Mouse (Mus musculus) neural tube, embryonic 12.5 days (tissue): ENCODE results near the gene Sppl2b. TPM values are rescaled to one million over a fixed set of nuclear protein-coding genes. Genes with fewer than 3 reads are reported as not detected.
A peak's percentile ranks its signal among the peaks of the same experiment; 100 is the strongest.

Experiments used
- ATAC-seq: fragments of 200-750 bp; cut with Nextera tagmentation; 2 replicates; pipeline ENCODE4 v1.8.0; 2017; ENCODE audit warnings: low read depth, mild to moderate bottlenecking, moderate TSS enrichment, moderate library complexity; ENCODE audit not compliant: low FRiP score
- H3K27ac ChIP-seq: fragments of 300-500 bp; sonication (generic); 2 replicates; pipeline ENCODE4 v1.5.1; 2016
- H3K27me3 ChIP-seq: fragments of 300-500 bp; sonication (generic); replicated peaks from 2 replicates; pipeline ENCODE4 v1.6.1; 2016; ENCODE audit warnings: mild to moderate bottlenecking
- H3K36me3 ChIP-seq: fragments of 300-500 bp; sonication (generic); 2 replicates; pipeline ENCODE4 v1.6.1; 2016; ENCODE audit warnings: mild to moderate bottlenecking
- H3K4me1 ChIP-seq: fragments of 300-500 bp; sonication (generic); 2 replicates; pipeline ENCODE4 v1.6.1; 2016
- H3K4me2 ChIP-seq: fragments of 300-500 bp; sonication (generic); replicated peaks from 2 replicates; pipeline ENCODE4 v1.6.1; 2016; ENCODE audit warnings: mild to moderate bottlenecking
- H3K4me3 ChIP-seq: fragments of 300-500 bp; sonication (generic); 2 replicates; pipeline ENCODE4 v1.5.1; 2016
- H3K9ac ChIP-seq: fragments of 300-500 bp; sonication (generic); 2 replicates; pipeline ENCODE4 v1.6.1; 2016; ENCODE audit warnings: mild to moderate bottlenecking
- H3K9me3 ChIP-seq: fragments of 300-500 bp; sonication (generic); 2 replicates; pipeline ENCODE4 v1.6.1; 2016; ENCODE audit warnings: mild to moderate bottlenecking
- WGBS: fragments of 180-500 bp; shearing (Covaris S2); methylation state at CpG from one replicate; pipeline ENCODE4 v1.1.7; 2016; 5-methylcytosine and 5-hydroxymethylcytosine counted together
- polyA plus RNA-seq: library from polyadenylated mRNA; unstranded; fragments of >200 nt; fragmentation: Nextera tagmentation; extraction: Ambion mirVana; gene quantifications from 2 replicates; pipeline ENCODE4 v1.2.1, GENCODE M21; 2016

Gene Sppl2b
- polyA plus RNA-seq, 1 experiment from 2014 or later: 51.2 TPM

DNA sequence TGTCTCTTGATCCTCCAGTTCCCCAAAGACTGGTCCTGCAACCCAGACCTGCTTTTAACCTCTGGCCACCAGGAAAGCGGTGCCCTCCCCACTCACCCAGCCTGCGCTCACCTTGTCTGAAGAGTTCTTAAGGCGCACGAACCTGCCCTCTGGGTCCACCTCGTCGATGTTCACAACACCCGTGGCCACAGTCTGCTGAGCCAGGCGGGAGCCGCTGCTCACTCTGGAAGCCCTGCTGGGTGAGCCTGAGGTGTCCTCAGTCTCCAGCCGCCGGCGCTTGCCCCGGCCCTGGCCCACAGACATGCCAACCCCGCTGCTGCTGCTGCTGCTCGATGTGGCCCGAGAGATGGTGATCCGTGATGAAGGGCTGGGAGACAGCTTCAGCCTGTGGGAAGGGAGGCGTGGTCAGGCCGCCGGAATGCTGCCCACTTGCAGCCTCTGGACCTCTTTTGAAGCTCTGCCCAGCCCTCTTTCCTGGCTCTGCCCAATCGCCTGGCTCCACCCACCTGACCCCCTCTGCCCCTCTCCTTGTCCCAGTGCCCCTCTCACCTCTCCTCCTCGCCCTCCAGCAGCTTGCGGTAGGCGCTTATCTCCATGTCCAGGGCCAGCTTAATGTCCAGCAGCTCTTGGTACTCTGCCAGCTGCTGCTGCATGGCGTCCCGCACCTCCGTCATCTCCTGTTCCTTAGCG is 49.1 kb downstream of the Sppl2b start:
- Histone ChIP-seq H3K9ac (no peak overlapping the region), H3K27me3 (no peaks in the 10 kb centered on the region), H3K27ac (no peak overlapping the region), H3K36me3 (peaks cover 77% of the 10 kb centered on the region), H3K4me2 (no peak overlapping the region), H3K4me3 (no peak overlapping the region), H3K4me1 (peaks cover 12% of the 10 kb centered on the region), H3K9me3 (no peaks in the 10 kb centered on the region)
- WGBS: 89% methylated on average over 28 of the region's 28 CpGs
- ATAC-seq: no peak

DNA sequence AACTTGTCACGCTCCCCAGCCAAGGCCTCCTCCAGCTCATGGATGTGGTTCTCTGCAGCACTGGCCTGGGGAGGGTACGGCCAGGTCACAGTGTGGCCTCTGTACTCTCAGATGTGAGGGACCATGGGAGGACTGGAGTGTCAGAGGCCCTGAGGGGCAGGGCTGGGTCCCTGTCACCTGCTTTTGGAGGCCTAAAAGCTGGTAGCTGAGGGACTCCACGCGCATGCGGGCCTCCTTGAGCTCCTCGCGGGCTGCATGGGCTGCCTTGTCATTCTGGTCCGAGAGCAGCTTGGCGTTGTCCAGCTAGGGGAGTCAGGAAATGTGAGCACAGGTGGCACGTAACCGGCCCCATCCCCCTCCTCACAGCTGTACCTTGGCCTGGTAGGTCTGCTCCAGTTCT is 49.6 kb downstream of the Sppl2b start:
- 96% methylated on average over 11 of the region's 11 CpGs for WGBS
- no peak overlapping the region for H3K4me3 ChIP-seq
- H3K36me3 ChIP-seq: peaks cover 79% of the 10 kb centered on the region
- H3K4me1 ChIP-seq: peaks cover 6% of the 10 kb centered on the region
- ATAC-seq: no peak
- H3K4me2 ChIP-seq: no peak overlapping the region
- H3K27me3 ChIP-seq: no peaks in the 10 kb centered on the region
- H3K9me3 ChIP-seq: no peaks in the 10 kb centered on the region
- H3K9ac ChIP-seq: no peak overlapping the region
- H3K27ac ChIP-seq: no peak overlapping the region

DNA sequence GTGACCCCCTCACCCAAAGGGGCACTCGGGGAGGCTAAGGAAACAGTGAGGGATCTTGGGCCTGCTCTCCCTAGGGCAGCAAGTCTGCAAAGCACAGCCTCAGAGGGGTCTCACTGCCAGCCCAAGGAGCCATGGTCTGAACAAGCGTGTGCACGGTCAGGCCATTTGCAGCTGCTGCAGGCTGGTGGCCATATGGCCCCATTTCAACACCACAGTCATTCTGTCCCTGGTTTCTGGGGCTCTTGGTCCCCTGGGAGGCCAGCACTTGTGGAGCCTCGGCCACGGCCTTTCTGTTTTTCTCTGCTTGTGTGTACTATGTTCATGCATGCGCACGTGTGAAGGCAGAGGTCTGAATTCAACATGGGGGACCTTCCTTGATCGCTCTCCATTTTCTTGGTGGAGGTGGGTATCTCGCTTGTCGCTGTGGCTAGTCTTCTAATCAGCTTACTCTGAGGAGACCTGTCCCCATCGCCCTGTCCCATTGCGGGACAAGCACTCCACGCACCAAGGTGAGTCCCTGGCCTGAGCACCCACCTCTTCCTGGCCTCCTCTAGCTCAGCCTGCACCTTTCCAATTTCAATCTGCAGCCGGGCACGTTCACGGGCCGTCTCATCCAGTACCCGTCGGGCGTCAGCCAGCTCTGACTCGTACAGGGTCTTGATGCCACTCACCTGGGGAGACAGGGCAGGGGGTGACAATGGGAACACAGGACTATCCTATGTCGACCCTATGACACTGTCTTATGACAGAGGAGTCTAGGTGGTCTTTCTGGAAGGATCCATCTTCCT is 54.5 kb downstream of the Sppl2b start:
- Histone ChIP-seq H3K9ac (no peak overlapping the region), H3K36me3 (peaks cover 87% of the 10 kb centered on the region), H3K4me1 (no peaks in the 10 kb centered on the region; the same call in 1 of the 2 replicates), H3K4me2 (no peak overlapping the region), H3K4me3 (no peak overlapping the region), H3K27me3 (no peaks in the 10 kb centered on the region), H3K9me3 (no peaks in the 10 kb centered on the region), H3K27ac (no peak overlapping the region)
- WGBS: 92% methylated on average over 22 of the region's 22 CpGs
- ATAC-seq: no peak

DNA sequence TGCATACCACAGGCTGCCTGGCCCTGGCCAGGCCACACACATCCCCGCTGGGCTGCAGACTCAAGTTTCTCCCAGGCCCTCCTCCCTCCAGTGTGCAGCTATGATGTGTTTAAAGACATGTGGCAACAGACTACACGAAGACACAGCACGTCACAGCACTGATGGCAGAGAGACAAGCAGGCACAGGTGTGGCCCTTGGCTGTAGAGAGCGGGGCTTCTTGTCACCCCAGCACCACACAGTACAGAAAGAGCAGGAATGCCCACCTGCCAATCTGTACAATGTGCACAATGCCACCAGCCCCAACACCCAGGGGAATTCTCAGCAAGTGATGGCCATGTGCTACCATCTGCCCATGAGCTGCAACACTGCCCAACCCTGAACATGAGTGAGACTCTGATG is 56.3 kb downstream of the Sppl2b start:
- Histone ChIP-seq H3K4me2 (no peak overlapping the region), H3K27me3 (no peaks in the 10 kb centered on the region), H3K27ac (no peak overlapping the region), H3K36me3 (peaks cover 79% of the 10 kb centered on the region), H3K4me3 (no peak overlapping the region), H3K9ac (no peak overlapping the region), H3K9me3 (no peaks in the 10 kb centered on the region), H3K4me1 (peaks cover 1% of the 10 kb centered on the region)
- ATAC-seq: no peak
- WGBS: 96% methylated on average over 4 of the region's 4 CpGs

DNA sequence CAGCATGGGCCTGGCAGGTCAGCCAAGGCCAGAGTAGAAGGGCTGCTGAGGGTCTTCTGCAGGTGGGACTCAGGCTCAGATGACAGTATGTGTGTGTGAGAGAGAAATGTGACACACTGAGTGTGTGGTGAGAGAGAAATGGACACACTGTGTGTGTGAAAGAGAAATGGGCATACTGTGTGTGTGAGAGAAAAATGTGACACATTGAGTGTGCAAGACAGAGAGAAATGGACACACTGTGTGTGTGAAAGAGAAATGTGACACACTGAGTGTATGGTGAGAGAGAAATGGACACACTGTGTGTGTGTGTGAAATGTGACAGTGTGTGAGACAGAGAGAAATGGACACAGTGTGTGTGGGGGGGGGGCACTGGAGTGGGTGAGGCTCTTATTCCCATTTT is 56.8 kb downstream of the Sppl2b start:
- no peak for ATAC-seq
- H3K4me3 ChIP-seq: no peak overlapping the region
- no peak overlapping the region for H3K4me2 ChIP-seq
- no peak overlapping the region for H3K27ac ChIP-seq
- H3K9me3 ChIP-seq: no peaks in the 10 kb centered on the region
- no peak overlapping the region for H3K9ac ChIP-seq
- H3K27me3 ChIP-seq: no peaks in the 10 kb centered on the region
- peaks cover 77% of the 10 kb centered on the region for H3K36me3 ChIP-seq
- H3K4me1 ChIP-seq: peaks cover 7% of the 10 kb centered on the region

DNA sequence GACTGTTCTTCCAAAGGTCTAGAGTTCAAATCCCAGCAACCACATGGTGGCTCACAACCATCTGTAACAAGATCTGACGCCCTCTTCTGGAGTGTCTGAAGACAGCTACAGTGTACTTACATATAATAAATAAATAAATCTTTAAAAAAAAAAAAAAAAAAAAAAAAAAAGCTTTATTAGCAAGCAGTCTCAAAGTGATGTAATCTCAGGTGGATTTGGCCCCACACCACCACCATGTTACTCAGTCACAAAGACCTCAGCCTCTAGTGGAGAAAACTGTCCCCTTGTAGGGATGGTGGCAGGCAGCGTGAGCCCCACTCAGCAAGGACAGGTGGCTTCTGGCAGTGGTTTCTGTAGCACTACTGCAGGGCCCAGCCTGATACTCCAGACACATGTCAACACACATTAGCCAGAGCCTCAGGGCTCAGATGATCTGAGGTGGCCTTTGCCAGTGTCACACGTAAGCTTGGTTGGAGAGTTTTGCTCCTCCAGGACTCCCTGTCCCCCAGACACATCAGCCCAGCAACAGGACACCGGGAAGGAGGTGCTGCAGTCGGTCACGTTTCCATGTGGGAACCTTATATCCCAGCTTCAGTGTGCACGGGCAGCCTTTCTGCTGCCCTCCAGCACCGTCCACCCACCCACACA is 58.4 kb downstream of the Sppl2b start:
- Histone ChIP-seq H3K4me2 (no peak overlapping the region), H3K27me3 (no peaks in the 10 kb centered on the region), H3K9me3 (no peaks in the 10 kb centered on the region), H3K27ac (no peak overlapping the region), H3K9ac (no peak overlapping the region), H3K36me3 (peaks cover 61% of the 10 kb centered on the region), H3K4me1 (peaks cover 16% of the 10 kb centered on the region), H3K4me3 (no peak overlapping the region)
- no peak for ATAC-seq
- WGBS: 89% methylated on average over 7 of the region's 8 CpGs

DNA sequence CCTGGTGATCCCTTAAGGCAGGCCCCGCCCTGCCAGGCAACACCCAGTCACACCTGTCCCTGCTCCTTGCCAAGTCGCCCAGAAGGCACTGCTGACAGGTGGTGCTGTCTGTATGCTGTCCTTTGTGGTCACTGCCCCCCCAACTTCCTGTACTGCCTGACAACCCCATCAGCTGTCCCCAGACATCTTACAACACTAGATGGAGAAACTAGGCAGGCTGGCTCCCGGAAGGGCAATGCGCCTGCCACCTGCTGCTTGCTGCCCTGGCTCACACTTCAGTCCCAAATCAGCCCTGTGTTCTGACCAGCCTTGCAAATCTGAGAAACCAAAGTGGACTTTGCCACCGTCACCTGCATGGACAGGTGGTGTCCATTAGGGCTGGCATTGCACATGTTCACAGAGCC is 59.2 kb downstream of the Sppl2b start:
- H3K36me3 ChIP-seq: peaks cover 53% of the 10 kb centered on the region
- ATAC-seq: no peak

DNA sequence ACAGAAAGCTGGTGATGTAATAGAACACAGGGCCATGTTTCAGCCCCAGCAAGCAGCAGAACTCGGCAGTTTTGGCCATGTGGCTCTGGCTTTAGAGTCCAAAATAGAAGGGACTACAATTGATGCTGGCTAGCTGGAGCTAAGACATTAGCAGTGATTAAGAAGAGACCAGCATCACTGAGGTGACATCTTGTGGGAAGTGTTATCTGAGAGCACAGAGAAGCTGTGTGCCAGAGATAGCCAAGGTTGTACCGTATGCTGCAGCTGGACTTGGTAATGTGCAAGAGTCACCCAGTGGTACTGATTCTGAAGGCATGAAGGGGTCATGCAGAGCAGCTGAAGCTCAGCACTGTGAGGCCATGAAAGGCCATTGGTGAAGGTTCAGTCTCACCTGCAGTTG is 60.2 kb downstream of the Sppl2b start:
- Histone ChIP-seq H3K4me2 (no peak overlapping the region), H3K27me3 (no peaks in the 10 kb centered on the region), H3K9me3 (no peaks in the 10 kb centered on the region), H3K27ac (no peak overlapping the region), H3K36me3 (peaks cover 43% of the 10 kb centered on the region), H3K4me1 (peaks cover 16% of the 10 kb centered on the region), H3K4me3 (no peak overlapping the region), H3K9ac (no peak overlapping the region)
- no peak for ATAC-seq
- 82% methylated on average over 2 of the region's 2 CpGs for WGBS

More for the DNA sequence above, 59.2 kb downstream of the Sppl2b start:
- no peak overlapping the region for H3K9ac ChIP-seq
- H3K4me2 ChIP-seq: no peak overlapping the region
- H3K27me3 ChIP-seq: no peaks in the 10 kb centered on the region
- 92% methylated on average over 5 of the region's 5 CpGs for WGBS
- H3K27ac ChIP-seq: no peak overlapping the region
- H3K4me3 ChIP-seq: no peak overlapping the region
- peaks cover 16% of the 10 kb centered on the region for H3K4me1 ChIP-seq
- H3K9me3 ChIP-seq: no peaks in the 10 kb centered on the region

DNA sequence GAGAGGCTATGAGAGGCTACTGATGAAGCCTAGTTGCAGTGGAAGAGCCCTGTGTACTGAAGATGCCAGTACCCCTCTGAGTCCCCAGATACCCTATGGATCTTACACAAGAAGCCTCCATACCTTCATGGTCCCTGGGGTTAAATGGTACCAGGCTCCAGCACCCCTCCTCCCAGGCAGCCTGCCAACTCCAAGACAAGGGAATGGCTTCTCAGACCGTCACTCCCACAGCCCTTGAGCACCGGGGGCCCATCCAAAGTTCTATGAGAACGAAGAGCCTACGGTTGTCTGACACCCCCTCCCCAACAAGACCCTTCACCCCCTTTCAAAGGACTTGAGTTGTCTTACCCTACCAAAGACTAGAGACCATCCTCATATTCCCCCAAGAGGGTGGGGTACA is 60.7 kb downstream of the Sppl2b start:
- Histone ChIP-seq H3K4me1 (peaks cover 16% of the 10 kb centered on the region), H3K4me2 (no peak overlapping the region), H3K9me3 (no peaks in the 10 kb centered on the region), H3K4me3 (no peak overlapping the region), H3K9ac (no peak overlapping the region), H3K36me3 (peaks cover 38% of the 10 kb centered on the region), H3K27ac (no peak overlapping the region), H3K27me3 (no peaks in the 10 kb centered on the region)
- 85% methylated on average over 4 of the region's 4 CpGs for WGBS
- ATAC-seq: no peak

DNA sequence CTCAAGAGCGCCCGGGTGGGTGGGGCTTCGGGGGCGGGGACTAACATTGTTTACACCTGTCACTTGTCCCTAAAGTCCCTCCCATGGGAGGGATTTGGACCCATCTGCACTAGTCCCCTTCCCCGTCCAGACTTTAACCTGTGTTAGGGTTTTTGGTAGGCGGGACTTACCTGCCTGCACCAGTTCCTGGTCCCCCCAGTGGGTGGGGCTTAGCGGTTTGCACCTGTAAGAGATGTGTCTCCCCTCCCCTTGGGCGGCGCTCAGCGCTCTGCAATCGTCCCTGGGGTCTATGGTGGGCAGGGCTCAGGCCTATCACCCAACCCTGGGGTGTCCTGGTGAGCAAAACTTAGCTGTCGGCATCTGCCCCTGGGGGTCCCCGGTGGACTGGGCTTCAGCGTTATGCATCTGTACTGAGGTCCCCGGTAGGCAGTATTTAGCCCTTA is 62.3 kb downstream of the Sppl2b start:
- Histone ChIP-seq H3K9ac (peak overlapping the region; percentile 76), H3K4me3 (peak overlapping the region; percentile 87), H3K36me3 (peaks cover 26% of the 10 kb centered on the region), H3K27me3 (no peaks in the 10 kb centered on the region), H3K4me1 (peaks cover 24% of the 10 kb centered on the region), H3K9me3 (no peaks in the 10 kb centered on the region), H3K4me2 (peak overlapping the region; percentile 99), H3K27ac (peak overlapping the region; percentile 37; the same call in 1 of the 2 replicates)
- WGBS: 2% methylated on average over 15 of the region's 15 CpGs
- peak; percentile 23 for ATAC-seq

DNA sequence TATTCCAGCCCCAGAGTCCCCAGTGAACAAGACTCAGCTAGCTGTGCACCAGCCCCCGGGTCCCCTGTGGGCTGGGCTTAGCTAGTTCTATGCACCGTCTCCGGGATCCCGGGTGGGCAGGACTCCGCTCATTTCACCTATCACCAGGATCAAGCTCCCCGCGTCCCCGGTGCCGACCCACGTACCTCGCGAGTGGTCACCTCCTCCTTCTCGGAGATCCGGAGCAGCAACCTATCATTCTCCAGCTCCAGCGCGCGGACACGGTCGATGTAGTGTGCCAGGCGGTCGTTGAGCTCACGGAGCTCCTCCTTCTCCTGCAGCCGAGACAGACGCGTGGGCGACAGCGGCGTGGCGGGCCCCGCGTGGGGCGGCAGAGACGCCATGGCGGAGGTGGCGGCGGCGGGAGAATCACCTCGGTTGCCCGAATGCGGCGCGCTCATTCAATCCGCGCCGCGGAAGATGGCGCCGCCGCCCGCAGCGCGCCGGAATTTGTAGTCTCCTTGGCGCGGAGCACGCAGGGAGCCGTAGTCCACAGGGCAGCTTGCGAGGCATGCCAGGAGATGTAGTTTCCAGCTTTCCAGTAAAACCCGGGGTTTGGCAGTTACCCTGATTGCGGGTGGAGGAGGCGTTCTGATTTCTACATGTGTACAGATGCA is 62.8 kb downstream of the Sppl2b start, which contains the start of gene Lmnb2:
Gene Lmnb2, minus strand, starts transcription at position 467 of the 656 bp plus-strand sequence.
- Histone ChIP-seq H3K4me2 (peak within 1 kb of the TSS; percentile 99), H3K27me3 (no peaks in the 10 kb centered on the region), H3K36me3 (peaks cover 22% of the 10 kb centered on the region), H3K4me1 (peaks cover 24% of the 10 kb centered on the region), H3K9me3 (no peaks in the 10 kb centered on the region), H3K27ac (peak within 1 kb of the TSS; percentile 37; the same call in 1 of the 2 replicates), H3K9ac (peak within 1 kb of the TSS; percentile 76), H3K4me3 (peak within 1 kb of the TSS; percentile 87)
- WGBS: under 1% methylated on average over 61 of the region's 61 CpGs
- ATAC-seq: peak; percentile 61
